Mouse (Mus musculus) hindbrain, embryonic 14.5 days (tissue): ENCODE data around the gene Zfp72. TPM values are rescaled to one million over a fixed set of nuclear protein-coding genes. Genes with fewer than 3 reads are reported as not detected.
A peak's percentile ranks its signal among the peaks of the same experiment; 100 is the strongest.

Experiments used
- ATAC-seq: fragments of 200-750 bp; cut with Nextera tagmentation; 2 replicates; pipeline ENCODE4 v1.8.0; 2017; ENCODE audit warnings: moderate number of reproducible peaks, mild to moderate bottlenecking, moderate TSS enrichment, moderate library complexity; ENCODE audit not compliant: low FRiP score
- DNase-seq: peaks from one replicate; pipeline ENCODE4 v3.0.0-alpha.2; 2015; ENCODE audit warnings: low spot score
- H3K27ac ChIP-seq: fragments of 300-500 bp; sonication (generic); 2 replicates; pipeline ENCODE4 v1.5.1; 2014; ENCODE audit warnings: mild to moderate bottlenecking, moderate library complexity
- H3K27me3 ChIP-seq: fragments of 300-500 bp; sonication (generic); 2 replicates; pipeline ENCODE4 v1.6.1; 2014; ENCODE audit warnings: mild to moderate bottlenecking, low read length, mixed read lengths; ENCODE audit not compliant: control insufficient read depth, insufficient read depth
- H3K36me3 ChIP-seq: fragments of 300-500 bp; sonication (generic); replicated peaks from 2 replicates; pipeline ENCODE4 v1.6.1; 2014; ENCODE audit not compliant: control insufficient read depth, insufficient read depth
- H3K4me1 ChIP-seq: fragments of 300-500 bp; sonication (generic); replicated peaks from 2 replicates; pipeline ENCODE4 v1.6.1; 2014; ENCODE audit warnings: antibody characterized with exemption, low read length, mixed read lengths; ENCODE audit not compliant: control insufficient read depth, insufficient read depth
- H3K4me2 ChIP-seq: fragments of 300-500 bp; sonication (generic); replicated peaks from 2 replicates; pipeline ENCODE4 v1.6.1; 2014; ENCODE audit warnings: mild to moderate bottlenecking, moderate library complexity
- H3K4me3 ChIP-seq: fragments of 300-500 bp; sonication (generic); replicated peaks from 2 replicates; pipeline ENCODE4 v1.5.1; 2014; ENCODE audit warnings: mild to moderate bottlenecking, low read length
- H3K9ac ChIP-seq: fragments of 300-500 bp; sonication (generic); 2 replicates; pipeline ENCODE4 v1.6.1; 2014
- H3K9me3 ChIP-seq: fragments of 300-500 bp; sonication (generic); 2 replicates; pipeline ENCODE4 v1.6.1; 2016; ENCODE audit warnings: low read length; ENCODE audit not compliant: control insufficient read depth
- WGBS: fragments of 180-500 bp; shearing (Covaris S2); extraction: QIAGEN DNeasy Blood & Tissue Kit; methylation state at CpG from one replicate; pipeline ENCODE4 v1.1.7; 2014; 5-methylcytosine and 5-hydroxymethylcytosine counted together
- polyA plus RNA-seq: library from polyadenylated mRNA; unstranded; fragments of >200 nt; fragmentation: Nextera tagmentation; extraction: Ambion mirVana; gene quantifications from 2 replicates; pipeline ENCODE4 v1.2.1, GENCODE M21; 2014

Zfp72 gene
- polyA plus RNA-seq, 1 experiment from 2014 or later: 6.9 TPM

GRCm38 (mm10) chr13:74363176-74363858 lies 27.3 kb downstream of the Zfp72 start:
- Histone ChIP-seq H3K4me1 (no peaks in the 10 kb centered on the region), H3K36me3 (peaks cover 37% of the 10 kb centered on the region), H3K9me3 (no peaks in the 10 kb centered on the region), H3K9ac (no peak overlapping the region), H3K27me3 (no peaks in the 10 kb centered on the region), H3K4me2 (no peak overlapping the region), H3K4me3 (no peak overlapping the region), H3K27ac (no peak overlapping the region)
- ATAC-seq: no peak
- no peak for DNase-seq
- 96% methylated on average over 13 of the region's 13 CpGs for WGBS

- H3K36me3 ChIP-seq: peaks cover 48% of the 10 kb centered on the region
- 87% methylated on average over 2 of the region's 2 CpGs for WGBS
Measured at GRCm38 (mm10) chr13:74362218-74362617, 28.4 kb downstream of the Zfp72 start.

GRCm38 (mm10) chr13:74356491-74356890 lies 34.1 kb downstream of the Zfp72 start:
- Histone ChIP-seq H3K4me2 (no peak overlapping the region), H3K9me3 (no peaks in the 10 kb centered on the region), H3K9ac (no peak overlapping the region), H3K4me1 (no peaks in the 10 kb centered on the region), H3K36me3 (peaks cover 76% of the 10 kb centered on the region), H3K27me3 (no peaks in the 10 kb centered on the region), H3K4me3 (no peak overlapping the region), H3K27ac (no peak overlapping the region)
- DNase-seq (no peak), ATAC-seq (no peak)
- 95% methylated on average over 13 of the region's 13 CpGs for WGBS

More at GRCm38 (mm10) chr13:74362218-74362617, 28.4 kb downstream of the Zfp72 start:
- Histone ChIP-seq H3K9ac (no peak overlapping the region), H3K27ac (no peak overlapping the region), H3K9me3 (no peaks in the 10 kb centered on the region), H3K4me3 (no peak overlapping the region), H3K4me1 (no peaks in the 10 kb centered on the region), H3K4me2 (no peak overlapping the region), H3K27me3 (no peaks in the 10 kb centered on the region)
- DNase-seq: no peak
- ATAC-seq: no peak; the same call in 1 of the 2 replicates

- Histone ChIP-seq H3K9me3 (no peaks in the 10 kb centered on the region), H3K27me3 (no peaks in the 10 kb centered on the region), H3K4me1 (peaks cover 18% of the 10 kb centered on the region), H3K36me3 (peaks cover 19% of the 10 kb centered on the region), H3K27ac (peak overlapping the region; percentile 57), H3K9ac (peak overlapping the region; percentile 86), H3K4me3 (peak overlapping the region; percentile 70), H3K4me2 (peak overlapping the region; percentile 79)
- WGBS: 3% methylated on average over 15 of the region's 15 CpGs
- peak; percentile 50 for DNase-seq
- no peak; the same call in 1 of the 2 replicates for ATAC-seq
Measured at GRCm38 (mm10) chr13:74350435-74350906, 40.2 kb downstream of the Zfp72 start.

- H3K4me1 ChIP-seq: peaks cover 18% of the 10 kb centered on the region
- peak within 1 kb of the TSS; percentile 86 for H3K9ac ChIP-seq
- peak within 1 kb of the TSS; percentile 57 for H3K27ac ChIP-seq
- peak; percentile 98 for ATAC-seq
- no peaks in the 10 kb centered on the region for H3K27me3 ChIP-seq
- peak within 1 kb of the TSS; percentile 70 for H3K4me3 ChIP-seq
- peaks cover 19% of the 10 kb centered on the region for H3K36me3 ChIP-seq
- H3K4me2 ChIP-seq: peak within 1 kb of the TSS; percentile 79
- WGBS: 2% methylated on average over 57 of the region's 57 CpGs
- DNase-seq: peak; percentile 99
- H3K9me3 ChIP-seq: no peaks in the 10 kb centered on the region
Measured at GRCm38 (mm10) chr13:74349566-74350434, 40.8 kb downstream of the Zfp72 start, which contains the start of the genes Sdha and Ccdc127. Gene Sdha (minus strand): TSS chr13:74350280. Gene Ccdc127 (plus strand): TSS chr13:74350309.

- Histone ChIP-seq H3K27me3 (no peaks in the 10 kb centered on the region), H3K9ac (no peak overlapping the region), H3K36me3 (peaks cover 75% of the 10 kb centered on the region), H3K27ac (no peak overlapping the region), H3K4me1 (no peaks in the 10 kb centered on the region), H3K4me2 (no peak overlapping the region), H3K4me3 (no peak overlapping the region), H3K9me3 (no peaks in the 10 kb centered on the region)
- DNase-seq (peak; percentile 54), ATAC-seq (peak; percentile 78; the same call in 1 of the 2 replicates)
- 47% methylated on average over 3 of the region's 3 CpGs for WGBS
Measured at GRCm38 (mm10) chr13:74341036-74341435, 49.6 kb downstream of the Zfp72 start.

GRCm38 (mm10) chr13:74329321-74329720 lies 61.3 kb downstream of the Zfp72 start:
- Histone ChIP-seq H3K36me3 (peaks cover 82% of the 10 kb centered on the region), H3K27ac (no peak overlapping the region), H3K9ac (no peak overlapping the region), H3K4me3 (no peak overlapping the region), H3K9me3 (no peaks in the 10 kb centered on the region), H3K4me1 (no peaks in the 10 kb centered on the region), H3K27me3 (no peaks in the 10 kb centered on the region), H3K4me2 (no peak overlapping the region)
- no peak for DNase-seq
- ATAC-seq: no peak
